9 mouse cellular contexts compared by ENCODE assay signal in the genomic region with DNA sequence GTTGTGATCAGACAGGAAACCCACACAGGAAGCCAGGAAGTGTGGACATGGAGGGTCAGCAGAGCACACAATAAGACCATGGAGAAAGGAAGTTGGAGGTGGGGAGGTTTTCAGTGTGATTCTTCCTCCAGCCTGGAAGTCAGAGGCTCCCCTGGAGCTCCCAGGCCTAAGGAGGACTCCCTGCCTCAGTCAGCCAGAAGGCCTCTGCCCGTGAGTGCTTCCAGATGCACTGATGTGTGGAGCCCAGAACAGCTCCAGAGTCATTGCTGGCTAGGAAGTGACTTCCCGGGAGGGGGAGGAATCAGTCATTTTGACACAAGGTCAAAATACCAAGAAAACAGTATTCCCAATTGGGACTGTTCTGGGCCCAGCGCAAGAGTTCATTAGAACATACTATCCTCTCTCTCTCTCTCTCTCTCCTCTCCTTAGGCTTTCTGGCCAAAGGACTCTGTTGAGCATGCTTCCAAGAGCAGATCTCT.
DNase-seq lines count a peak whose midpoint lies in the region; ATAC-seq and TF ChIP-seq lines count a peak whose summit lies in the region.
"Had no signal": no experiment of that assay in that cellular context is flagged by ENCODE, and none has a peak within 500 bp of the region (broad histone marks: within the 10 kb centered on the region; RNA-seq: fewer than 3 reads in every experiment).

No protein-coding gene starts in this region.

- no peak for TF ChIP-seq POLR2A in cerebellum, adult 2 months (IDR thresholded peaks at IDR 0.05; ENCODE audit: borderline replicate concordance, insufficient read depth, low read length)

- no peak for TF ChIP-seq CTCF in cerebellum, adult 2 months (IDR thresholded peaks at IDR 0.05; ENCODE audit: borderline replicate concordance, insufficient read depth, low read depth, low read length)
- TF ChIP-seq CTCF in forebrain, postnatal 0 days (IDR thresholded peaks at IDR 0.05; ENCODE audit: low read depth), result no peak

- no peak overlapping the region for H3K4me2 ChIP-seq in forebrain, postnatal 0 days (ENCODE audit: low read depth)
- no peak overlapping the region for H3K4me2 ChIP-seq in hindbrain, embryonic 13.5 days
- H3K4me2 ChIP-seq in lung, embryonic 15.5 days, result no peak overlapping the region

- H3K27me3 ChIP-seq in cerebellum, adult 2 months (ENCODE audit: control insufficient read depth, insufficient read depth, low read length), result no peaks in the 10 kb centered on the region
- H3K27me3 ChIP-seq in forebrain, postnatal 0 days (ENCODE audit: insufficient read depth, low read length), result no peaks in the 10 kb centered on the region
- H3K27me3 ChIP-seq in hindbrain, embryonic 13.5 days, result peaks cover 21% of the 10 kb centered on the region
- H3K27me3 ChIP-seq in lung, embryonic 15.5 days, result no peaks in the 10 kb centered on the region

- no peak overlapping the region for H3K4me3 ChIP-seq in cerebellum, adult 2 months (replicated peaks; ENCODE audit: insufficient read depth, low read depth, low read length)
- no peak overlapping the region for H3K4me3 ChIP-seq in forebrain, postnatal 0 days (ENCODE audit: low read depth, low read length)
- no peak overlapping the region for H3K4me3 ChIP-seq in hindbrain, embryonic 13.5 days
- no peak overlapping the region for H3K4me3 ChIP-seq in lung, embryonic 15.5 days

- no peaks in the 10 kb centered on the region for H3K9me3 ChIP-seq in forebrain, postnatal 0 days (ENCODE audit: low read length)
- no peaks in the 10 kb centered on the region for H3K9me3 ChIP-seq in hindbrain, embryonic 13.5 days
- no peaks in the 10 kb centered on the region for H3K9me3 ChIP-seq in lung, embryonic 15.5 days

- ATAC-seq in forebrain, postnatal 0 days, result no peak
- no peak for ATAC-seq in hindbrain, embryonic 13.5 days (ENCODE audit: low FRiP score)
- ATAC-seq in lung, embryonic 15.5 days (ENCODE audit: borderline replicate concordance, extremely low read depth, low FRiP score, low TSS enrichment), result peak; percentile 76

- H3K27ac ChIP-seq in cerebellum, adult 2 months (ENCODE audit: insufficient read depth, low read length), result no peak overlapping the region
- H3K27ac ChIP-seq in forebrain, postnatal 0 days (ENCODE audit: low read depth, low read length), result peak overlapping the region; percentile 64
- H3K27ac ChIP-seq in hindbrain, embryonic 13.5 days, result peak overlapping the region; percentile 87
- H3K27ac ChIP-seq in lung, embryonic 15.5 days, result peak overlapping the region; percentile 95
- H3K27ac ChIP-seq: liver, embryonic 14.5 days had no signal

- no peak overlapping the region for H3K9ac ChIP-seq in forebrain, postnatal 0 days
- H3K9ac ChIP-seq in hindbrain, embryonic 13.5 days, result no peak overlapping the region
- no peak overlapping the region for H3K9ac ChIP-seq in lung, embryonic 15.5 days
- H3K9ac ChIP-seq: liver, embryonic 14.5 days had no signal

- peak; percentile 48 to 49 for DNase-seq in cerebellum, postnatal 10 days
- DNase-seq in cerebellum, adult 2 months, result no peak
- DNase-seq in forebrain, postnatal 0 days, result no peak
- DNase-seq in left cerebral cortex, adult 18-20 months (ENCODE audit: low spot score in 2 of 2), result no peak
- no peak for DNase-seq in natural killer cell, adult 2 months (ENCODE audit: low spot score in 2 of 2)
- DNase-seq in thymus, adult 18-20 months, result no peak

- H3K4me1 ChIP-seq in cerebellum, adult 2 months (ENCODE audit: control insufficient read depth, insufficient read depth, low read length), result peaks cover 20% of the 10 kb centered on the region
- H3K4me1 ChIP-seq in forebrain, postnatal 0 days (ENCODE audit: insufficient read depth), result 0 out of 2 replicates have a peak, but pooled peaks cover 7% of the 10 kb centered on the region
- H3K4me1 ChIP-seq in hindbrain, embryonic 13.5 days (replicated peaks), result peaks cover 41% of the 10 kb centered on the region
- H3K4me1 ChIP-seq in lung, embryonic 15.5 days, result peaks cover 33% of the 10 kb centered on the region

- 84% methylated on average over 3 of the region's 3 CpGs for WGBS in cerebellum, adult 2 months
- 75% methylated on average over 3 of the region's 3 CpGs for WGBS in forebrain, postnatal 0 days
- 49% methylated on average over 3 of the region's 3 CpGs for WGBS in hindbrain, embryonic 13.5 days
- 34% methylated on average over 3 of the region's 3 CpGs for WGBS in lung, embryonic 15.5 days

- no peaks in the 10 kb centered on the region for H3K36me3 ChIP-seq in forebrain, postnatal 0 days (ENCODE audit: insufficient read depth)
- no peaks in the 10 kb centered on the region for H3K36me3 ChIP-seq in hindbrain, embryonic 13.5 days
- no peaks in the 10 kb centered on the region for H3K36me3 ChIP-seq in lung, embryonic 15.5 days

Comparison
In these comparisons a context has a peak if more than half of its experiments do, and no peak if none do; other contexts are left out.
1. DNase-seq: peak in cerebellum, postnatal 10 days (2 of 2); none in cerebellum, adult 2 months (0 of 2), forebrain, postnatal 0 days (single experiment), left cerebral cortex, adult 18-20 months (0 of 2), natural killer cell, adult 2 months (0 of 2) and thymus, adult 18-20 months (0 of 2).